Mouse (Mus musculus): Measurements from ENCODE around the gene Chst8. TPM values are rescaled to one million over a fixed set of nuclear protein-coding genes. Genes with fewer than 3 reads are reported as not detected.

Chst8 gene
- total RNA-seq (2021): under 1 TPM; 0.13 to 0.66 TPM
- long read RNA-seq, experiment 1, partial matches to known transcripts: 0 of 1 reads
- long read RNA-seq, experiment 1, other reads (novel, unspliced or antisense): 0 of 1 reads
- long read RNA-seq, experiment 2: 0 reads

GRCm38 (mm10) chr7:34812531-34813111, at the start of gene Chst8:
Chst8 (minus strand) TSS chr7:34812711.
- intact Hi-C loops (cut with DNase I; ENCODE audit: low total_unique reads): loop anchor here (10.0 kb wide), 1 partner anchor 362 kb away; no protein-coding TSS in a partner anchor
- peak; percentile 86 for DNase-seq

DNA sequence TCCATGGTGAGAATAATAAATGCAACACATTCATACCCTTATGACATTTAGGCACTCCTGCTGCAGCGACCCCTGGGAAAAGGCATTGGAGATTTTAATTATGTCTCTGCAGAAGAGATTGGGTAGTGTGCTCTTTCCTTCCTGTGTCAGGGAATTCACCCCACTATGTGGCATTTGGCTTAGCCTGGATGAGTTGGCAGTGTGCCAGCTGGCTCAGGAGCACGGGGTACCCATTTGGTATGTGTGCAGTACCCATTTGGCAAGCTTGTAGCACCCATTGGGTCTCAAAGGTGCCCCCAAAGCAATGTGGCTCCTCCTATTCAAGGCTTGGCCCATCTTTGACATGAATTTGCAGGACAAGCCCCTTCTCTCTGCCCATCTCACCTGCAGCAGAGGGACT, 45.8 kb upstream of the Chst8 start:
- intact Hi-C loops (cut with DNase I; ENCODE audit: low total_unique reads): no loop called here
- no peak for DNase-seq

DNA sequence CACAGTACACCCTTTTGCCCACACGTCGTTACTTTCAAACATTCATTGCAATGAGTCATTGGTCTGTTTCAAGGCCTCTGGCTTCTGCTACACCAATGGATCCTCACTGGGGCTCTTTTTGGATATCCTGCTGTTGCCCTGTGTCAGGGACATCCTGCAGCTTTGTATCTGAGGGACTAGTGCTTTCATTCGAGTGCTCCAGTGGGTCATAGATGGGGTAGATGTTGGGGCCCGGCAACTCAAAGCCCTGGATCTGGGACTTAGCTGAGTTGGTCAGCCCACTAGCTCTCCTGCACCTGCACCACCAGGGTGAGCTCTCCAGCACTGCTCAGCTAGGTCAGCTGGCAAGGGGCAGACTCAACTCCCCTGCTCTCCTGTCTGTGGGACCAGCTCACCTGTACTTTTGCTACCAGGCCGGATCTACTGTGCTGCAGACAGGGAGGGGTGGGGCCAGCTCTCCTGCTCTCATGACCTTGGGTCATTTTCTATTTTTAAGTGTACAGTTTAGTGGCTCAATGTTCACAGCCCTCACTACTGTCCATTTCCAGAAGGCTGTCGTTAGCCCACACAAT, 42.4 kb upstream of the Chst8 start:
- intact Hi-C loops (cut with DNase I; ENCODE audit: low total_unique reads): no loop called here
- DNase-seq: no peak

DNA sequence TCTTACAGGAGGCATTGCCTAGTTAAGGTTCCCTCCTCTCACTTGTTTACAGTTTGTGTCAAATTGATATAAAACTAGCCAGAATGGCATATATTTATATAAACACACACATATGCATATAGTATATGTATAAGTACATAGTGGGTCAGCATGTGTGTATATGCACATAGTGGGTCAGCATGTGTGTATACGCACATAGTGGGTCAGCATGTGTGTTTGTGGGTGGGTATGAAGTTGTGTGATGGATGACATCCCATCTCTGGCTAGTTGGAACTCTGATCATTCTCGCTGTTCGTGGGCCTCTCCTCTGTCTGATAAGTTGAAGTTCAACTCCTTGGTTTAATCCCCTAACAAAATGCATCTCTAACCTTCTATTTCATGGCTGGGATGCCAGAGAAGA, 40.9 kb upstream of the Chst8 start:
- intact Hi-C loops (cut with DNase I; ENCODE audit: low total_unique reads): no loop called here
- no peak for DNase-seq

- peak; percentile 21 for DNase-seq
- intact Hi-C loops (cut with DNase I; ENCODE audit: low total_unique reads): no loop called here
These were observed 37.1 kb upstream of the Chst8 start for GRCm38 (mm10) chr7:34849660-34850059.

DNA sequence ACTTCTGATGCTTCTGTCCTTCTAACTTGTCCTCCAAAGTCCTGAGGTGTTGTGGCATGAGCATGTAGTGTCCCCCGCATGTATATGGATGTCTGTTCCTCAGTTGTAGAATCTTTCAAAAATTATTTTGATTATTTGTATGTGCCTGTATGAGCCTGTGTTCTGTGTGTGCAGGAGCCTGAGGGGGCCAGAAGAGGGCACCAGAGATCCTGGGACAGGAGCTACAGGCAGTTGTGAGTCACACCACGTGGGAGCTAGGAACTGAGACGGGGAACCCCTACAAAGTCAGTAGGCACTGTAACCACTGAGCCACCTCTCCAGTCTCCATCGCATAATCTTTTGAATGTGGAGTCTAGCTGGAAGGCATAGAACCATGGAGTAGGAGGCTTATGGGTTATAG, 36.3 kb upstream of the Chst8 start:
- DNase-seq: no peak
- intact Hi-C loops (cut with DNase I; ENCODE audit: low total_unique reads): no loop called here

DNA sequence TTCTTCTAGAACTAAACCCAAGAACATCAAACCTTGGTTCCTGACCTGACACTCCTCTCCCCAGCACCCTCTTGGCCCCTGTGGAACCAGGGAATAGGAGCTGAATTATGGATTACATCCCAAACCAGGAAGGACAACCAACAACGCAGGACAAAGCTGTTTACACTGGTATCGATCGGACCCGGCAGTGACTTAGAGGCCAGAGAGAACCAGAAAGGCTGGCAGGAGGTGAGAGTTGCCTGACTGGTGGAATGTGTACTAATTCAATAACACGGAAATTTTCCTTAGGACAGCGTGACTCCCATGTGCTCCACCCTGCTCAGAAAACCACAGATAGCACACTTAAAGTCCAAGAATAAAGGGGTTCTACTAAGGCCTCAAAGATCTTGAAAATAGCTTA, 35.4 kb upstream of the Chst8 start:
- no peak for DNase-seq
- intact Hi-C loops (cut with DNase I; ENCODE audit: low total_unique reads): no loop called here

- DNase-seq: no peak
- intact Hi-C loops (cut with DNase I; ENCODE audit: low total_unique reads): no loop called here
These were observed 34.9 kb upstream of the Chst8 start for GRCm38 (mm10) chr7:34847410-34847809.

DNA sequence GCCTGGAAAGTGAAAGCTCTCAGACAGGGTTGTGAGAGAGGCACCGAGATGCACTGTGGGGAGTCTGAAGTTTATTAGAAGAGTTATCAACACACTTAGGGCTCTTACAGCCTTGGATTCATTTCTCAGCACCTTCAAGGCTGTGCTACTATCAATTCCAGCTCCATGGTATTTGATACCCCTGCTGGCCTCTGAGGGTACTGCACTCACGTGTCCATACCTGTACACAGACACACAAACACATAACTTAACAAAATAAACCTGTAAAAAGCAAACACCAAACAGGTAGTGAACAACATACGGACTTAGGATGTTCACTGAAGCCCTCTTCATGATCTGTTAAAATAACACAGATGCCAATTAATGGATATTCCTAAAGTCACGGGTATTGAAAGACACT, 26.2 kb upstream of the Chst8 start:
- no peak for DNase-seq
- intact Hi-C loops (cut with DNase I; ENCODE audit: low total_unique reads): no loop called here

GRCm38 (mm10) chr7:34838231-34838630, 25.7 kb upstream of the Chst8 start:
- intact Hi-C loops (cut with DNase I; ENCODE audit: low total_unique reads): no loop called here
- DNase-seq: no peak

DNA sequence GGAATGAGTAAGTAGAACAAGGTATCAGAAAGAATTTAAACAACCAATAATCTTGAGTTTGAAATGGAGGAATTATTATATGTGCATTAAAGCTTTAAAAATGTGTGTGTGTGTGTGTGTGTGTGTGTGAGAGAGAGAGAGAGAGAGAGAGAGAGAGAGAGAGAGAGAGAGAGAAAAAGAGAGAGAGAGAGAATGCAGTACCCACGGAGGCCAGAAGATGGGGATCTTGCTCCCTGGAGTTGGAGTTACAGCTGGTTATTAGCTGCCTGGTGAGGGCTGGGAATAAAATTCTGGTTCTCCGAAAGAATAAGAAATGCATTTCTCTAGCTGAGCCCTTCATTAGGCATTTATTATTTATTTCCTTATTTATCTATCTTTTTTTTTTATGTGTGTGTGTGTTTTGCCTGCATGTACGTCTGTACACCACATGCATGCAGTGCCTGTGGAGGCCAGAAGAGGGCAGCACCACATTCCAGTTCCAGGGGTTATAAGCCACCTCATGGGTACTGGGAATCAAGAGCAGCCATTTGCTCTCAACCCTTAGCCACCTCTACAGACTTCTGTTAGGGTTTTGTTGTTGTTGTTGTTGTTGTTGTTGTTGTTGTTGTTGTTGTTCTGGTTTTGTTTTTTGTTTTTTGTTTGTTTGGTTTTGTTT, 13.9 kb upstream of the Chst8 start:
- intact Hi-C loops (cut with DNase I; ENCODE audit: low total_unique reads): no loop called here
- no peak for DNase-seq

DNA sequence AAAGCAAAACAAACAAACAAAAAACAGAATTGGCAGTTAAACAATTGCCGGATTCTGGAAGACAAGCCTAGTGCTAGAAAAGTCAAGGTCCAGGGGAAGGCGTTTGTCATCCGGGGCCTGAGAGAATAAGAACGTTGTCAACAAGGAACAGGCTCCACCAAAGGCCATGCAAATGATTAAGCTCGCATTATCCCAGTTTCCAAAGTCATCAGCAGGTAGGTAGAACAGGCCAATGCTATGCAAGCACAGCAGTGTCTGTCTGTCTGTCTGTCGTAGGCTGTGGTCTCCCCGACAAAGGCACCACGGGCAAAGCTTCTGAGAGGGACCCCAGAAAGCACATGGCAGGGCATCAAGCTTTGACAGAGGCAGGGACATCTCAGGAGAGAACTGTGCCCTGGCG, 9.1 kb upstream of the Chst8 start:
- intact Hi-C loops (cut with DNase I; ENCODE audit: low total_unique reads): no loop called here
- DNase-seq: no peak

- DNase-seq: no peak
- intact Hi-C loops (cut with DNase I; ENCODE audit: low total_unique reads): no loop called here
These were observed 8.0 kb upstream of the Chst8 start for GRCm38 (mm10) chr7:34820554-34820953.

DNA sequence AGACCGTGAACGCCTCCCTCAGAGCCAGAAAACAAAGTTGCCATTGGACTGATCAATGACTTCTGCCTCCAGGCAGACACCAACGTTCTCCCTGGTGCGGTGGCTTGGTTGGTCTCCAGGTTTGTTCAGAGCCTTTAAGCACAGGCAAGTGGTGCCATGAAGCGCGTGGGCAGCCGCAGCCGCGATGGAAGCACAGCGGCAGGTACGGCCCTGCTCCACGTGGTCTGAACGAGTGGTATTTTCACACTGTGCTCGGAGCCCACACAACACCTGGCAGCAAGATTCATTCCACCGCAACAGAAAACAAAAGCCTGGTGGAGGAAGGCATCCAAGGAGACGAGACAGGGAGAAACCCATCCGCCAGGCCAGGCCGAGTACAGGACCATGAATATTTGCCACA, 7.3 kb upstream of the Chst8 start:
- DNase-seq: no peak
- intact Hi-C loops (cut with DNase I; ENCODE audit: low total_unique reads): loop anchor here (10.0 kb wide), 1 partner anchor 355 kb away; no protein-coding TSS in a partner anchor

DNA sequence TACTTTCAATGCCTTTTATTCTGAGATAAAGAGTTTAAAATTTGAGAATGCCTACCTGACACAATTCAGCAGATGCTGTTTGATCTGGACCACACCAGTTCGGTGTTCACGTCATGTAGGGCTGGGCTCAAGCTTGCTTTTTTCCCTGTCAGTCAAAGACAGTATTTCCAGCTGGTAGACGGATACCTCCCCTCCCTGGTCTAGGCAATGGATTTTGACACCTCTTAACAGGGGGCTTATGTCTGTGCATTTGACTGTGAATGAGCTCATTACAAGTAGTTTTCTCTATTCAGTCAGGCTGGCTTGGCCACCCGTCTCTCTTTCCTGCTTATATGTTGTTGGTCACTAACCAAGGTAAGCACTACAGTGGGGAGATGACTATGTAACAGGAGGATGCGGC, 6.1 kb upstream of the Chst8 start:
- no peak for DNase-seq
- intact Hi-C loops (cut with DNase I; ENCODE audit: low total_unique reads): loop anchor here (10.0 kb wide), 1 partner anchor 356 kb away; no protein-coding TSS in a partner anchor

DNA sequence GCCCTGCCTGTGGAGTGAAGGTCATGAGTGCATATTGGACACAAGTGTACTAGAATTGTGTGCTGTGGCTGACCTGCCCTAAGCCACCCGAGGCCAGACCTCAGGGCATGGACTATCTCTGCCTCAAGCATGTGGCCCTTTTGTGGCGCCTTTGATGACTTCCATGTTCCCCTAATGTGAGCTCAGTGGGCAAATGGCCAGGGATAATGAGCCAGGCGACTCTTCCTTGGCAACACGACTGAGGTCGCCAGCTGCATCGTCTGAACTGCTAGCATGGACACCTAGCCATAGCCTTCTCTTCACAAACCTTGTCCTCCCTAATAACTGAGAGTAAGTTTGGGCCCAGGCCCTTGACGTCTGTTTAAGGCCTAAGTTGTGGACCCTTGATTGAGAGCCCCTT, 4.5 kb upstream of the Chst8 start:
- no peak for DNase-seq
- intact Hi-C loops (cut with DNase I; ENCODE audit: low total_unique reads): loop anchor here (10.0 kb wide), 1 partner anchor 358 kb away; no protein-coding TSS in a partner anchor

DNA sequence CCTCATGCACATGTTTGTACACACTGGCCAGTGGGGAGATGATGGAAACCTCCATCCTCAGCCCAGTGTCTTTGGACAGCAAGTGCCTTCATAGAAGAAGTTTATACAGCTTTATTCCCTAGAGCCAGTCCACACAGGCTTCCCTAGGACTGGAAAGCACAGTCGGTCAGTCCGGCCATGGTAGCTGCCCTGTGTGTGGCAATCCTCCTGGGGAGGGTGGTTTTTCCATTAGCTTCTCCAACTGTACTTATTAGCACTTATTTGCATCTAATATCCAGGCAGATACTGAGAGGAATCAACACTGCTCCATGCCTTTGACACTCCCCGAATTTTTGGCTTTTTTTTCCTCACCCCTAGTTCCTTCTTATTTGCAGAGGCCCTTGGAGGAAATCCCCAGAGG, 2.3 kb upstream of the Chst8 start:
- intact Hi-C loops (cut with DNase I; ENCODE audit: low total_unique reads): loop anchor here (10.0 kb wide), 1 partner anchor 360 kb away; no protein-coding TSS in a partner anchor
- DNase-seq: no peak

DNA sequence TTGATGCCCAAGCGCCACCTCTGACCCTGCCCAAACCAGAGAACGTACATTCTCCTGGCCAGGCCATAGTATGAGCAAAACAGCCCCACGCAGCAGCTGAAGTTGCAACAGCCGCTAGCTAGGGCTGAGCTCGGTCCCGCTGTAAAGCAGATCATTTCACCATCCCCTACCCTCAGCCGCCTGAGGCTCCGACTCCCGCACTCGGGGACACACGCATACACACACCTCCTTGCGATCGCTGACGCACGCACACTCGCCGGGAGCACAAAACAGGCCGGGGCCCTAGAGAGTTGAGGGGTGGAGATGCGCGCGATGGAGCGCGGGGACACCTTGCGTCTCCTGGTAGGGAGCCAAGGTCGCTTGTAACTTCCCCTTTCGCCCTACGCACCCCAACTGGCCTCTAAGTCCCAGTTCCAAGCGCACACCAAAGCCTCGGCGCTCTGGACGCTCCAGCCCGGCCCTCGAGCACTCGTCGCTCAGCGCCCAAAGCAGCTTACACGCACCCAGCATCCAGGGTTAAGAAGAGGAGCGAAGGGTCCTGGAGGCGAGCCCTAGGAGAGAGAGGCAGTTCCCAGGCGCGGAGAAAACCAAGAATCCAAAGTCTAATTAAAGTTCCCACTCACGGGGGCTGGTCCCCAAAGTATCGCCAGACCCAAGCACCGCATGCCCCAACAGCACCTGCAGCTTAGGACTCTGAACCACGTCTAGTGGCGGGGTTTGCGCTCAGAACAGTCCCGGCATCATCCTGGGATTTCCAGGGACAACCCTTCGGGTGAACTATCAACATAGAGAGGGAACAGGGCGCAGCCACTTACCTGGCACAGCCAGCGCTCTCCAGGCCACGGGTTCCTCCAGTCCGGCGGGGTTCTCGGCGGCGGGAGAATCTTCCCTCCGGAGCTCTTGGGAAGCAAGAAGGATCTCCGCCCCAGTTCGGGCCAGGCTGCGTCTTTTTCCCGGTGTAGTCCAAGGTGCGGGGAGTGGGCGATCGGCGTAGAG, 682 bp downstream of the Chst8 start:
- intact Hi-C loops (cut with DNase I; ENCODE audit: low total_unique reads): loop anchor here (10.0 kb wide), 1 partner anchor 363 kb away; no protein-coding TSS in a partner anchor
- no peak for DNase-seq

GRCm38 (mm10) chr7:34811060-34811459, 1.5 kb downstream of the Chst8 start:
- intact Hi-C loops (cut with DNase I; ENCODE audit: low total_unique reads): loop anchor here (10.0 kb wide), 1 partner anchor 364 kb away; no protein-coding TSS in a partner anchor
- no peak for DNase-seq
